Mouse (Mus musculus): ENCODE measurements around the gene Gnb4. TPM values are rescaled to one million over a fixed set of nuclear protein-coding genes. Genes with fewer than 3 reads are reported as not detected.
A peak's percentile ranks its signal among the peaks of the same experiment; 100 is the strongest.

Gene Gnb4
- polyA plus RNA-seq, 1 experiment: 0.05 TPM

DNA sequence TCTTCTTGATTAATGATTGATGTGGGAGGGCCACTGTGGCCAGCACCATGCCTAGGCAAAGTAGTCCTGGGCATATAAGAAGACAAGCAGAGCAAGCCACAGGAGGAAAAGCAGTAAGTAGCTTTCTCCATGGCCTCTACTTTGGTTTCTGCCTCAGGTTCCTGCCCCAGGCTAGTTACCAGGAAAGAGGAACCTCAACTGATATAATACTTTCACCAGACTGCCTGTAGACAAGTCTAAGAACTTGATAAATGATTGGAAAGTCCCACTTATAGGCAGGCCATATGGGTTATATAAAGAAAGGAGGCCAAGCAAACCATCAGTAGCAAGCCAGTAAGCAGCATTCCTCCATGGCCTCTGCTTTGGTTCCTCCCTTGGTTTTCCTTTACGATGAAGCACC, 5.3 kb upstream of the Gnb4 start:
- H3K27me3 ChIP-seq (ENCODE audit: control insufficient read depth): peaks cover 18% of the 10 kb centered on the region
- no peaks in the 10 kb centered on the region for H3K36me3 ChIP-seq (ENCODE audit: control insufficient read depth)
- peaks cover 5% of the 10 kb centered on the region for H3K4me1 ChIP-seq (ENCODE audit: control insufficient read depth)
- TF ChIP-seq TAL1 (IDR thresholded peaks at IDR 0.05; ENCODE audit: low read length) (no peak), GATA1 (IDR thresholded peaks at IDR 0.05; ENCODE audit: low read length) (no peak)
- no peak overlapping the region for H3K4me3 ChIP-seq (replicated peaks)
- no peaks in the 10 kb centered on the region for H3K9me3 ChIP-seq (ENCODE audit: control insufficient read depth, low read length)

DNA sequence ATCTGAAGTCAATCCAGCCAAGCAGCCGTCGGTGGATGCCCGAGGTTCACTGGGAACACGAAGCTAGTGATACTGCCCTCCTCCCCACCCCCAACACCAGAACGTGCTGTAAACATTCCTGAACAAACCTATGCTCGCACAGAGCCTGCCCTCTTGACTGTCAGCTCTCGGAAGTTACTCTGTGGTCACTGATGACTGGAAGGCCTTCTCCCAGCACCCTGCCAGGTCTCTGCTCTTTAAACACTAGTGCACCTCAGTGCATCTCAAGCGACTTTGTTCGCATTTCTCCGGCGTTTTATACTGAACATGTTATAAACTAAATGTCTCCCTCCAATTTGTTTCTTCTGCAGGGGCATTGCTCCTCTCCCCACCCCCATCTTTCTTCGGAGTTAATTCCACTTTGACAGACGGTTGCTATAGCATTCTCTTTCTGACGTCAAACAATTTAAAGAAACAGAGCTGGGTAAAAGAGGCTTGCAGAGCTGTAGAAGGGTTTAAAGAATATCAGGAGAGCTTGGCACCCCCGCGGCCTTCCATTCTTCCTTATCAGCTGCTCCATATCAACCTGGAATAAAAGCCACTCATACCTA, 763 bp upstream of the Gnb4 start:
- H3K9me3 ChIP-seq (ENCODE audit: control insufficient read depth, low read length): peaks cover 4% of the 10 kb centered on the region; the same call in 1 of the 2 replicates
- H3K36me3 ChIP-seq (ENCODE audit: control insufficient read depth): no peaks in the 10 kb centered on the region
- H3K4me3 ChIP-seq (replicated peaks): peak overlapping the region; percentile 65
- H3K4me1 ChIP-seq (ENCODE audit: control insufficient read depth): peaks cover 13% of the 10 kb centered on the region
- TF ChIP-seq GATA1 (IDR thresholded peaks at IDR 0.05; ENCODE audit: low read length): no peak
- TF ChIP-seq TAL1 (IDR thresholded peaks at IDR 0.05; ENCODE audit: low read length): no peak
- peaks cover 36% of the 10 kb centered on the region for H3K27me3 ChIP-seq (ENCODE audit: control insufficient read depth)

DNA sequence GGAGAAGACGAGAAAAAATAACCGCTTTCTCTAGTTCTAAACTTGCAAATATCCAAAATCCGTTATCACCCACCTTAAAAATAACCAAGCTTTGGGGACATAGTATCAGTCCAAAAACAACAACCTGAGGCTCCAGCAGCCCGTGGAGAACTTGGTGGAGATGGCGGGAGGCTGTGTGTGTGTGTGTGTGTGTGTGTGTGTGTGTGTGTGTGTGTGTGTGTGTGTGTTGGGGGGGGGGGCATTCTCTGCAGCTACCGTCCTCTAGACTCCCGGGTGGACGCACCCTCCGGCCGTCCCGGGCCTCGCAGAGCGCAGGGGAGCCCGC, 417 bp downstream of the Gnb4 start:
- Histone ChIP-seq H3K9me3 (ENCODE audit: control insufficient read depth, low read length) (peaks cover 4% of the 10 kb centered on the region; the same call in 1 of the 2 replicates), H3K36me3 (ENCODE audit: control insufficient read depth) (no peaks in the 10 kb centered on the region), H3K27me3 (ENCODE audit: control insufficient read depth) (peaks cover 36% of the 10 kb centered on the region), H3K4me1 (ENCODE audit: control insufficient read depth) (peaks cover 13% of the 10 kb centered on the region), H3K4me3 (replicated peaks) (peak overlapping the region; percentile 65)
- TF ChIP-seq TAL1 (IDR thresholded peaks at IDR 0.05; ENCODE audit: low read length): no peak
- TF ChIP-seq GATA1 (IDR thresholded peaks at IDR 0.05; ENCODE audit: low read length): no peak

DNA sequence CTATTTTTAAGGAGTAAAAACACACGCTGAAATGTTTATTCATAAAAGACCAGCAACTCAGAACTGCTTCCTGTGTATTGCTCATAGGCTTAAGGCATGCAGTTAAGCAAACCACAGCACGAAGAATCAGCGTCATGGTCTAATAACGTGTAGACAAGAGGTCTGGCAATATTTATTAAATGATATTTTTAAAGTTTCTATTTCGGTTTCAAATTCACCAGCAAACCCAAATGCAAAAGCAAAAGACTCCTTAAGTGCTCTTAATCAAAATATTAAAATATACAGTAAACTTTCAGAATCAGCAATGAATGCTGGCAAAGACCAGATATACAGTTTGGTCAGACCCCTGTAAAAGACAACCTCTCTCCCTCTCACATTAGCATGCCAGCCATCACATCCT, 1.0 kb downstream of the Gnb4 start:
- TF ChIP-seq TAL1 (IDR thresholded peaks at IDR 0.05; ENCODE audit: low read length): no peak
- TF ChIP-seq GATA1 (IDR thresholded peaks at IDR 0.05; ENCODE audit: low read length): no peak

DNA sequence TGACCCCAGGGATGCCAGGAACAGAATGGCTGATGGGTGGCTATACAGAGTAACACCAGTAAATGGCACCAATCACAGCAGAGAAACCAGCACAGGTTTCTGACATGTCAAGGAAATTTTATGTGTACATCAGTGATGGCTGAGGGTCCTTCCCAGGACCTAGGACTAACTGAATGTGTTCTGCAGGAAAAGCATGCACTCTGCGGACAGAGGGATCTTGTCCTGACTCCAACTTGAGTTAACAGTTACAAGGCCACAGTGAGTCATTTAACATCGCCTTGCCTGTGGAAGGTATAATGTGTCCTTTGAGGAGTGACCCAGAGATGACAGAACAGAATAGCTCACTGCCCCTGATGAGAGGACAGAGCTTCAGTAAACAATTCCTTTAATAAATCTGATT, 1.6 kb downstream of the Gnb4 start:
- Histone ChIP-seq H3K36me3 (ENCODE audit: control insufficient read depth) (no peaks in the 10 kb centered on the region), H3K4me3 (replicated peaks) (no peak overlapping the region), H3K27me3 (ENCODE audit: control insufficient read depth) (peaks cover 36% of the 10 kb centered on the region), H3K9me3 (ENCODE audit: control insufficient read depth, low read length) (peaks cover 4% of the 10 kb centered on the region; the same call in 1 of the 2 replicates), H3K4me1 (ENCODE audit: control insufficient read depth) (peaks cover 13% of the 10 kb centered on the region)
- TF ChIP-seq GATA1 (IDR thresholded peaks at IDR 0.05; ENCODE audit: low read length) (no peak), TAL1 (IDR thresholded peaks at IDR 0.05; ENCODE audit: low read length) (no peak)

More for the DNA sequence above, 1.0 kb downstream of the Gnb4 start:
- Histone ChIP-seq H3K36me3 (ENCODE audit: control insufficient read depth) (no peaks in the 10 kb centered on the region), H3K9me3 (ENCODE audit: control insufficient read depth, low read length) (peaks cover 4% of the 10 kb centered on the region; the same call in 1 of the 2 replicates), H3K27me3 (ENCODE audit: control insufficient read depth) (peaks cover 36% of the 10 kb centered on the region), H3K4me3 (replicated peaks) (peak overlapping the region; percentile 65), H3K4me1 (ENCODE audit: control insufficient read depth) (peaks cover 13% of the 10 kb centered on the region)

DNA sequence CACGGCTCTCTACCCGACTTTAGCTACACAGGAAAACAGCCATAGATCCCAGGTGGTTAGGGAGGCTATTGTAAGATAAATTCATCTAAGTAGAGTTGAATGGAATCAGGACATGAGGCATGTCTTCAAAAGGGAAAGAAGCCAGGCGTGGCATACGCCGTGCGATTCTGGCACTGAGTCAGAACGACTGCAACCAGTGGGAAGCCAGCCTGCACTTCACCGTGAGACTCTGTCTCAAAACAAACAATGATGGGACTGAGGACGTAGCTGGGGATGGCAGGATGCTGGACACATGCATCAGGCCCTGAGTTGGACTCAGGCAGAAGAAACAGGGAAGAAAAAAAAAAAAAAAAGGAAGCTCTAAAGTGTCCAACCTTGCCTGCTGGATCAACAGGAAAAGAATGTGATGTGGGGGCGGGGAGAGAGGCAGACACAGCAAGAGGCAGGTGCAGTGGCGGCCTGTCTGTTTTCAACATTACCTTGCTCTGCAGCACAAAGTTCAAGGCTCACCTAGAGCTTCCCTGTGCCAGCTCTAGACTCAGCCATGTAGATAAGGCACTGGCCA, 4.7 kb downstream of the Gnb4 start:
- TF ChIP-seq GATA1 (IDR thresholded peaks at IDR 0.05; ENCODE audit: low read length) (no peak), TAL1 (IDR thresholded peaks at IDR 0.05; ENCODE audit: low read length) (no peak)
- H3K36me3 ChIP-seq (ENCODE audit: control insufficient read depth): no peaks in the 10 kb centered on the region
- peaks cover 19% of the 10 kb centered on the region for H3K27me3 ChIP-seq (ENCODE audit: control insufficient read depth)
- H3K9me3 ChIP-seq (ENCODE audit: control insufficient read depth, low read length): peaks cover 4% of the 10 kb centered on the region; the same call in 1 of the 2 replicates
- H3K4me1 ChIP-seq (ENCODE audit: control insufficient read depth): peaks cover 8% of the 10 kb centered on the region
- H3K4me3 ChIP-seq (replicated peaks): no peak overlapping the region

DNA sequence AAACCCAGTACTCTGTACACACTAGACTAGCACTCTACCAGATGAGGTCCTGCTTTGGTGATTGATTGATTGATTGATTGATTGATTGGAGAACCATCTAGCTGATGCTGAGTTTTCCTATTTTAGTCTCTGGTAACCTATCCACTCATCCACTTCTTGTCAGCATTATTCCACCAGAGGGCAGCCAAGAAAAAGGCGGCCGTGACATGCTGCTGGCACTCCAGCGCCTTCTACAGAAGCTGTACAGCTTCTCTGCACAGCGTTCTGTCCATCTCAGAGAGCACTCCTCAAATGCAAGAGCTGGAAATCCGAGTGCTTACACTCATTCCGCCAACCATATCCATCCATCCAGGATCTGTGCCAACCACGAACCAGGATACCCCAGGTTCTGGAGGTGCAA, 5.8 kb downstream of the Gnb4 start:
- H3K9me3 ChIP-seq (ENCODE audit: control insufficient read depth, low read length): peaks cover 4% of the 10 kb centered on the region; the same call in 1 of the 2 replicates
- H3K27me3 ChIP-seq (ENCODE audit: control insufficient read depth): peaks cover 7% of the 10 kb centered on the region
- no peaks in the 10 kb centered on the region for H3K36me3 ChIP-seq (ENCODE audit: control insufficient read depth)
- no peak overlapping the region for H3K4me3 ChIP-seq (replicated peaks)
- no peaks in the 10 kb centered on the region; the same call in 1 of the 2 replicates for H3K4me1 ChIP-seq (ENCODE audit: control insufficient read depth)
- TF ChIP-seq TAL1 (IDR thresholded peaks at IDR 0.05; ENCODE audit: low read length) (no peak), GATA1 (IDR thresholded peaks at IDR 0.05; ENCODE audit: low read length) (no peak)

DNA sequence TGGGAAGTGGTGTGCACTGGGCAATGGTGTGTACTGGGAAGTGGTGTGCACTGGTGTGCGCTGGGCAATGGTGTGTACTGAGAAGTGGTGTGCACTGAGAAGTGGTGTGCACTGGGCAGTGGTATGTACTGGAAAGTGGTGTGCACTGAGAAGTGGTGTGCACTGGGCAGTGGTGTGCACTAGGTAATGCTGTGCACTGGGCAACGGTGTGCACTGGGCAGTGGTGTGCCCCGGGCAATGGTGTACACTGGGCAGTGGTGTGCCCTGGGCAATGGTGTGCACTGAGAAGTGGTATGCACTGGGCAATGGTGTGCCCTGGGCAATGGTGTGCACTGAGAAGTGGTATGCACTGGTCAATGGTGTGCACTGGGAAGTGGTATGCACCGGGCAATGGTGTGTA, 7.2 kb downstream of the Gnb4 start:
- Histone ChIP-seq H3K27me3 (ENCODE audit: control insufficient read depth) (no peaks in the 10 kb centered on the region), H3K4me3 (replicated peaks) (no peak overlapping the region), H3K4me1 (ENCODE audit: control insufficient read depth) (no peaks in the 10 kb centered on the region; the same call in 1 of the 2 replicates), H3K36me3 (ENCODE audit: control insufficient read depth) (no peaks in the 10 kb centered on the region), H3K9me3 (ENCODE audit: control insufficient read depth, low read length) (peaks cover 4% of the 10 kb centered on the region; the same call in 1 of the 2 replicates)
- no peak for TF ChIP-seq GATA1 (IDR thresholded peaks at IDR 0.05; ENCODE audit: low read length)
- TF ChIP-seq TAL1 (IDR thresholded peaks at IDR 0.05; ENCODE audit: low read length): no peak

DNA sequence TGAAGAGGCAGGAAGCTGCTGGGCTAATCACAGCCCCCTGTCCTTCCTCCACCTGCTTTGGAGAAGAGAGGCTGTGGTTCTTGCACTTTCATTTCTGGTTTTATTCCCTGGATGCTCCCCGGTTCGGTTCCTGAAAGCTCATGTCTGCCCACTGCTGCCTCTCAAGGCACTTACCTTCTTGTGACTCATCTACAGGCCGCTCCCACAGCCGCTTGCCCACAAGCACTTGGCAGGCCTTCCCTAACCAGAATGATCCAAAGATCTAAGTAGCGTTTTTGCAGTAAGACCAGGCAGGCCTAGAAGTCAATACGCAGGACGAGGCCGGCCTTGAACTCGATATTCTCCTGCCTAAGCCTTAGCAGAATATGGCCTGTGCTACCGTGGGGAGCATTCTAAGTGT, 15.3 kb downstream of the Gnb4 start:
- Histone ChIP-seq H3K4me3 (replicated peaks) (no peak overlapping the region), H3K36me3 (ENCODE audit: control insufficient read depth) (no peaks in the 10 kb centered on the region), H3K4me1 (ENCODE audit: control insufficient read depth) (peaks cover 5% of the 10 kb centered on the region), H3K27me3 (ENCODE audit: control insufficient read depth) (no peaks in the 10 kb centered on the region), H3K9me3 (ENCODE audit: control insufficient read depth, low read length) (no peaks in the 10 kb centered on the region)
- TF ChIP-seq GATA1 (IDR thresholded peaks at IDR 0.05; ENCODE audit: low read length) (no peak), TAL1 (IDR thresholded peaks at IDR 0.05; ENCODE audit: low read length) (no peak)
